Mouse (Mus musculus) c-Kit-negative CD71-positive TER-119-positive erythroid progenitor cells, embryonic 14.5 days (primary cell): ENCODE results near the gene Ppm1f.
"Not testable (repeated sequence)": the region's sequence is repeated elsewhere in the genome, so short reads cannot be mapped to it uniquely, and the experiment has no call there.

ENCODE experiments used
- DNase-seq: peaks from one replicate; pipeline ENCODE4 v3.0.0-alpha.2; 2013; ENCODE audit warnings: low read depth, low spot score

The Ppm1f gene

DNA sequence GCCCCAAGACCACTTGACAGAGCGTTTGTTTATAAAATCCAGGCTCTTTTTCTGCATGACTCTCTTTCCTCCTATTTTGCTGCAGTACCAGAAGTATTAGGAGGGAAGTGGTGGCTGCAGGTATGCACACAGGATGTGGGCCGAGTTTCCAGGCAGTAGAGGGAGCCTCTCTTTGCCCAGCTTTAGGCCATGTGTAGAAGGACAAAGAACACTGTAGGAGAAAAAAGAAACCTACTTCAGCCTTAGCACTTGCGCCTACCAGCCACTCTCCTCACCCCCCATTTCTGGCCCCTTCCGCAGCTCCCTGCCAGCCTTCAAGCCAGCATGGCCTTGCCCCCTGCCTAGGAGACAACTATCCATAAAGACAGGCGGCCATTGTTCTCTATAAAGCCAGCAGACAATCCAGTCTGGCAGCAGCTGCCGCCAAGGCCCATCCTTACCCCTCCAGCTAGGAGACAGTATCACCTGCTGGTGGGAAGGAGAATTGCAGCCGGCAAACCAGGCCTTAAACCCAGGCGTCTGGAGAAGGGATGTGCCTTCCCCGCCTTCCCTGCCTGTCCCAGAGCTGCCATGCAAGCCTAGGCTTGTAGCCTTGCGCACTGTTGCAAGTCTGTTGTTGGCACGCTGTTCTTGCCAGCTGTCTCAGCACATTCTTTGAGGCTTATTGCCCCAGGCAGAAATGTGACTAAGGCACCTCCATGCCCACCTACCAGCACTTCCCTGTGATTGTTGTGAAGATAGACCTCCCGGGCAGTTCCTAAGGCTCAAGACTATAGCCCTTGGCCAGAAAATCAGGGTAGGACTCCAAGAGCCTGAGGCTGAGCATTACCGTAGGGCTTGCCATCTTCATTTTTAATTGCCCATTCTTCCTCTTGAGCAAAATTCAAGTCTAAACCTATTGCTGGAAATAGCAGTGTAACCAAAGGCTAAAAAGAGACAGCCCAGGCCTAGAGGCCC lies 15.7 kb downstream of the Ppm1f start:
- DNase-seq, result peak; percentile 30

DNA sequence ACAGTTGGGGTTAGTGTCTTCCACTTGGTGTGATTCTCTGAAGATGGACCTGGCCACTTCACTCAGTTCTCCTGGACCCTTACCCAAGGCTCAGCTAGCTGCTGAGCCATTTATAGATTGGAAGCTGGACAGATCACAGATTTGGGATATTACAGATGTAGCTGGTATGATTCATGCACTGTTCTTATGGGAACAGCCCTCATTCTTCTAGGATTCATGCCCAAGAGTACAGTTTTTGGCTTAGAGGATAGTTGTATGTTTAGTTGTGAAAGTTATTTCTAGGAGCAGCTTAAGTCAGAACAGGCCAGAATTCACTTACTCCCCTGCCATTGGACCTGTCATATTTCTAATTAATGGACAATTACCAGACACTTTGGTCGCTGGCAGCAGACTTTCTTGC lies 17.2 kb downstream of the Ppm1f start:
- DNase-seq, result no peak

DNA sequence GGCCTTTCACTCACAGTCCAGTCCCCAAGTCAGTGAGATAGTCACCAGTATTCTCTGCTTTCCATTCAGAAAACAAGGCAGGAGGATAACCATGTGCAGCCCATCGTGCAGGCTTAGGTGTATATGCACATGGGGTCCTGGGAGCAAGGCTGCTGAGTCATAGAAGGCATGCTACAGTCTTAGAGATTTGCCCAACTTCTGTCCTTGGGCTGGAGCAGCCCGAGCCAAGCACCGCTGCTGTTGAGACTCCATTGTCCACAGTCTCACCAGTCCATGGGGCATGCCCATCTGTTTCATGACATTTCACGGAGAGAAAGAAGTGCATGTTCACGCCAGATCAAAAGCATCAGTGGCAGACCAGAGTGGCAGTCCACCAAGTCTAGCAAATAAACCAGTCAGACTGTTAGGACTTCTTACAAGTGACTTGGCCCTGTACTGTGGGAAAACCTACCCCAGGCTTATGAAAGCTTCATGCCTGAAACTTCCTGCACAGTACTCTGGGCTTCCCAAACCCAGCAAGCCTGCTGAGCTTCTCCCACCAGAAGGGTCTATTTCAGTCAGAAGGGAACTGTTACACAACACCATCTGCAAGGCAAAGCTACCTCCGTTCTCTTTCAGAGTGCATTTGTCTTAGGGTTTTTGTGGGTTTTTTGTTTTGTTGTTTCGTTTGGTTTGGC lies 22.3 kb downstream of the Ppm1f start:
- DNase-seq, result no peak

DNA sequence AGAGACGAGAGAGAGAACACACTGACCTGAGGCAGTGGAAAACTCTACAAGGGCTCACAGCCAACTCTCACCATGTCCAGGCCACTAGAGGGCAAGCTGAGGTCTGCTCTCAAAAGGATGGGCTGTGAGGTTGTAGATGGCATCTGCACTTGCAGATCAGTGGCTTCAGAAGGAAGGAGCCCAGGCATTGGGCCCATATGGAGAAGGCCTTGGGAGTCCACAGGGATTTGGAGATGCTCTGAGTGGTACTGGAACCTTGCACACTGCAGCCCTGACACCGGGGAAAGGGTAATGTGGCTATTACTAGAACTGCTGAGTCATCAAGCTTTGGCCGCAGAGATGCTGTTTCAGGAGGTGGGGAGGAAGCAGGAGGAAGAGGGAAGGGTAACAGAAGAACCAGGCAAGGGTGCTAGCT lies 24.8 kb downstream of the Ppm1f start:
- no peak for DNase-seq

DNA sequence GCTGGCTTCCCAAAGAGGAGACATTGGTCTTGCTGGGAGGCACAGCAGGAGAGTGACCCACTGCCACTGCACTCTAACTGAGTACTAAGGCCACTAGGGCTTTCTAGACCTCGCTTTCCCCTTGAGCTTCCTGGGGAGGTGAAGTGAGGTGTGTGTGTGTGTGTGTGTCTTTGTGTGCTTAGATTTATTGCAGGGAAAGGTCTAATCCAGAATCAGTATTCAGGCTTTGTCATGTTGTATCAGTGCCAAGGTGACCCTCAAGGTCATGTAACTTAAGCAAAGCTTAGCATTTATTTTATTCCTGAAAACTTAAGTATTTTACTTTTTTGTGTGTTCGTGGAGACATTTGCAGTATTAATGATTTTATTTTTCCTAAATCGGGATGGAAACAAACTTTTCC lies 28.2 kb downstream of the Ppm1f start:
- no peak for DNase-seq

DNA sequence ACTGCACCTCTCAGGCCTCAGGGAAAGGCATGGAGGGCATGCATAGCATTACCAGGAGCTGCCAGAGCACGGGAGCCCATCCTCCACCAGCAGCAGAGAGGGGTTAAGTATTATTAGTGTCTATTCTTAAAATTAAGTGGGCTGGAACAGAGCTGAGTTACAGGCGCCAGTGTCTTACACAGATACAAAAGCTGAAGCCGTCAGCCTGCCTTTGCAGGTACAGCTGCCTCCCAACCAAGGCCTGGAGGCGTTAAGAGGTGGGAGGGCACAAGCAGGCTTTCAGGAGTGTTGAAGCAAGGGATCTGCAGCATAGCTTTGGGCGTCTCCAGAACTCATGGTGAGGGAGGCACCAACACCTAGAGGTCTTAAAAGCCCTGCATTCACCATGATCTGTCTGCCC lies 30.3 kb downstream of the Ppm1f start:
- no peak for DNase-seq

DNA sequence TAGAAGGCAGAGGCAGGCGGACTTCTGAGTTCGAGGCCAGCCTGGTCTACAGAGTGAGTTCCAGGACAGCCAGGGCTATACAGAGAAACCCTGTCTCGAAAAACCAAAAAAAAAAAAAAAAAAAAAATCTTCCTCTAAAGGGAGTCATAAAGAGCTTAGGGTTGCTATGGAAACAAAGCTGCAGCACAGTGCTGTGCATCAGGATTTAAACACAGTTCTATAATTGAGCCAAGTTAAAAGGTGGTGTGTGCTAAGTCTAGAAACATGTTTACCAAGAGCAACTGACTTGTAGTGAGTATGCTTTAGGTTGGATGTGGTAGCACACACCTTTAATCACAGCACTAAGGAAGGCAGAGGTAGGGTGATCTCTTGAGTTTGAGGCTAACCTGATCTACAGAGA lies 32.6 kb downstream of the Ppm1f start:
- DNase-seq, result not testable (repeated sequence)

DNA sequence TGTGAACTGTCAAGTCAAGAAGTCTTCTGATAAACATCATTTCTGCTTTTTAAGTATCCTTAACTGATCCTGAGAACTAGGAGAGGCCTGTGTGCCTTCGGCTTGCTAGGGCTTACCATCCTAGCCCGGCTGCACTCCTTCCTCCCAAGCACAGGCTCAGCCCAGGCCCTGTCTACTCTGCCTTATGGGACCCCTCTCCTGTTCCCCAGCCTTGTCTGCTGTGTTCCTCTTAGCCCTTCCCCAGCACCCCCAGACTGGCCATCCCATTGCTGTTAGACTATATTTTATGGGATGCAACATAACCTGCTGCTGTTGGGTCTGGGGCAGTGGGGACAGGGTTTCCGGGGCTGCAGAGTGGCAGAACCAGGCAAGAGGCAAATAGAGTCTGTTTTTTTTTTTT lies 34.1 kb downstream of the Ppm1f start:
- no peak for DNase-seq

DNA sequence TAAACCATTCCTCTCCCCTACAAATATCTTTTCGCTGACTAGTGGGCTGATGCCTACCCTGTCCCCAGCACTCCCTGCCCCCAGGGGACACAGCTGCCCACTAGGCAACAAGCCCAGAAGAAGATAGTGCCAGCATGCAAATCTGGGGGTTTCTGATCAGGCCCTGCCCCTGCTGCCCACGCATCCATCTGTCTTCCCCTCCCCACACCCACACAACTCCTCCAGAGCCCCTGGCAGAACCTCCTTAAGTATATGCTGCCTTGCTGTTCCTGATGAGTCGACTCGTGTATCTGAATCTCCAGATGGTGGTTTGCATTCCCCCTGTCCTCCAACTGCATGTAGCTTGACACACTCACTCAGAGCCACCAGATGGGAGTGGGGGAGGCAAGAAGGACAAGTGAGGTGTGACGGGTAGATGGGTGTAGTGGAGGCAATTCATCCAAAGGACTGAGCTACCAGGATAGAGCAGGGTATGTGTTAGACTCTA lies 34.6 kb downstream of the Ppm1f start:
- DNase-seq, result no peak

DNA sequence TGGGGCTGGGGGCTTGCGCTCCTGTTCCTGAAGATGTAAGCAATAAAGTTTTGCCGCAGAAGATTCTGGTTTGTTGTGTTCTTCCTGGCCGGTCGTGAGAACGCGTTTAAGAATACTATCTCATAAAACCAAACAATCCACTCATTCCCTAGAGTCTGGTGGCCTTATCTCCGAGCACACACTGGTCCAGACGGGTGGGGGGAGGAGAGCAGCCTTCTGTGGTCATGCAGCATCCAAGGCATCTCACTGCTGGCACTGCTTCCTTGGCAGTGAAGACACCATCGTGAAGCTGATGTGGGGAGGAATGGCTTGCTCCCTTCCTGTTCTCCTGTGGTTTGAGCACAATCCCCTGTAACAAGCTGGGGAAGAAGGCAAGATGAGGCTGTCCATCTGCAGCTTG lies 43.3 kb downstream of the Ppm1f start:
- no peak for DNase-seq

DNA sequence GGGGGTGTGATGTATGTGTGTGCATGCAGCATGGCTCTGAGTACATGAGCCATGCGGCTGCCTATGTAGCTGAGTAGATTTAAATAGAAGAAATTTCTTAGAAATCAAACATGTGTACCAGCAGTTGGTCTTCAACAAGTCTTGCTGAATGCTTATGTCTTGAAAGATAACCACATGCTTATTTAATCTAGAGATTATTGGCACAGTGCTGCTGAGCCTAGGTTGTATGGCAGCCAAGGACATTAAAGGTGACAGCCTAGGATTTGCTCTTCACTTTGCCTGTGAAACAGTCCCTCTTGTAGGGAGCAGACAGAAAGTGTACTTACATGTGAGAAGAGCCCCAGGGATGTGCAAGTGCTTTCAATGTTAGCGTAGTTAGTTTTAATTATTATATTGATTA lies 44.8 kb downstream of the Ppm1f start:
- no peak for DNase-seq

DNA sequence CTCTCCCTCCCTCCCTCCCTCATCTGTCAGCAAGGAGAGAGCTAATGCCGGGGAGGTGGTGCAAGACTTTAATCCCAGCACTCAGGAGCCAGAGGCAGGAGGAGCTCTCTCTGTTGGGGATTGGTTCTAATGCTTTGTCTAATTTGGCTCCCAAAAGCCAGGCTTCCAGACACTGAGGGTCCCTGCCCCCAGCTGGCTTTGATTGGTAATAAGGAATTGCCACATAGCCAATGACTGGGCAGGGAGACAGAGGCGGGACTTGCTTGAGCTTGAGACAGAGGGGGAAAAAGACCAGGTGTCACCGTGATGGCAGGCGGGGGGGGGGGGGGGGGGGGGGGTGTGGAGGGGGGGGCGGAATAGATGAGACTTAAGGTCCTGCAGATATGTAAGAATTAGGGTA lies 62.3 kb downstream of the Ppm1f start:
- no peak for DNase-seq

DNA sequence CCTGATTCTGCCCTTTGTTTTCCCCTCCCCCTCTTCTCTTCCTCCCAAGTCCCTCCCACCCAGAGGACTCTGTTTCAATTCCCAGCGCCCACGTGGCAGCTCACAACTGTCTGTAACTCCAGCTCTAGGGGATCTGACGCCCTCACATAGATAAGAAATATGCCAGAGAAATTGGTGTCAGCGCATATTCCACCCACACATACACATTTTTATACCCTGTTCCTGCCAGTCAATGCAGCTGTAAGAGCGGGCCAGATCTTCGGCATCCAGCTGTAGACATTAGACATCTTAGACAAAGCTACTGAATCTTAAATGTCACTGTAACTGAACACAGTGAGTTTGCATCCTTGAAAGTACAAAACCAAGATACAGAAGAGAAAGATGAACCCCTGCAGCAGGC lies 63.6 kb downstream of the Ppm1f start:
- DNase-seq, result no peak

DNA sequence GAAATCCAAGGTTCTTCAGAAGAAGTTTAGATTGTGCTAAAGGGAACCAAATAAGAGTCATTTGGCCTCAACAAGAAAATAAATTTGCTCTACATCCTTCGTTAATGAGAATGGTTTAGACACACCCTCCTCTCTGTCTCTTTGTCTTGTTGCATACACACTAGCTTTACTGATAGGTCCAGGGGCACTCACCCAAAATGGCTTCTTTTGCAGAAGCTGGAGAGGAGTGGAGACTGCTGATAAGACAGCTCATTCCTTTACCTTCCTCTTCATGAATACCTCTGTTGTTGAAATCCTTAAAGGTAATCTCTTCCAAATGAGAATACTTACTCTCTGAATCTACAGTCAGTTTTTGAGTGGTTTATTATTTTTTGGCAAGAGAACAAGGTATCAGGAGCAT lies 68.9 kb downstream of the Ppm1f start:
- DNase-seq, result no peak

DNA sequence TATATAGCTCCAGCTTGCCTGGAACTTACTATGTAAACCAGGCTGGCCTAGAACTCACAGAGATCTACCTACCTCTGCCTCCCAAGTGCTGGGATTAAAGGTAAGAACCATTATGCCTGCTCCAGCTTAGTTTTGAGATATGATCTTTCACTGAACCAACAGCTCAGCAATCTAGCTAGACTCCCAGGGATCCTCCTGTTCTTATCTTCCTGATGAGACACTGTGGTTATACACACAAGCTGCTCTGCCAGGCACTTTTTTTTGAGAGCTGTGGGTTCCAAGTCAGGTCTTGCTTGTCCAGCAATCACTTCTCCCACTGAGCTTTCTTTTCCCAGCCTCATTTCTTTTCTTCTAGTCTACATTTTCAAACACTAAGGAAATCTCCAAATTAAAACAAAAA lies 70.0 kb downstream of the Ppm1f start:
- DNase-seq, result no peak
